Mouse (Mus musculus) heart, adult 2 months (tissue): ENCODE measurements around the gene Clip2. TPM values are rescaled to one million over a fixed set of nuclear protein-coding genes. Genes with fewer than 3 reads are reported as not detected.

Source experiments
- DNase-seq, 2 experiments: peaks; one replicate each; pipeline ENCODE4 v3.0.0; 2021
- H3K27ac ChIP-seq: fragments of 200-600 bp; 2 replicates; pipeline ENCODE4 v1.8.1; 2022
- H3K27me3 ChIP-seq: fragments of 200-500 bp; 2 replicates; pipeline ENCODE4 v1.6.1; 2012; ENCODE audit warnings: mild to moderate bottlenecking, low read length, inconsistent platforms, mixed read lengths; ENCODE audit not compliant: control insufficient read depth, insufficient read depth
- H3K36me3 ChIP-seq: fragments of 200-500 bp; 2 replicates; pipeline ENCODE4 v1.6.1; 2012; ENCODE audit warnings: low read length, inconsistent platforms; ENCODE audit not compliant: control insufficient read depth, insufficient read depth
- H3K4me1 ChIP-seq: fragments of 200-500 bp; 2 replicates; pipeline ENCODE4 v1.6.1; 2011; ENCODE audit warnings: low read length; ENCODE audit not compliant: control insufficient read depth, insufficient read depth
- H3K4me3 ChIP-seq: fragments of 200-600 bp; 2 replicates; pipeline ENCODE4 v1.8.1; 2022
- H3K79me2 ChIP-seq: fragments of 200-500 bp; replicated peaks from 2 replicates; pipeline ENCODE4 v1.6.1; 2012; ENCODE audit warnings: mild to moderate bottlenecking, inconsistent platforms, low read length, moderate library complexity, mixed read lengths; ENCODE audit not compliant: control insufficient read depth, insufficient read depth
- H3K9ac ChIP-seq: fragments of 200-500 bp; 2 replicates; pipeline ENCODE4 v1.6.1; 2012; ENCODE audit warnings: low read depth, mild to moderate bottlenecking, control low read depth, inconsistent platforms, low read length, mixed read lengths
- CTCF ChIP-seq: fragments of 200-600 bp; IDR thresholded peaks from 2 replicates; pipeline ENCODE4 v1.8.1; 2022; ENCODE audit warnings: antibody characterized with exemption, mild to moderate bottlenecking, moderate library complexity
- EP300 ChIP-seq: fragments of 200-500 bp; IDR thresholded peaks from 2 replicates; pipeline ENCODE4 v1.6.1; 2011; ENCODE audit warnings: low read depth, low read length, control low read depth; ENCODE audit not compliant: insufficient read depth
- POLR2A ChIP-seq: fragments of 200-500 bp; IDR thresholded peaks from 2 replicates; pipeline ENCODE4 v1.6.1; 2011; ENCODE audit warnings: mild to moderate bottlenecking, low read depth, low read length, control low read depth; ENCODE audit not compliant: insufficient read depth
- WGBS: fragments of 180-500 bp; shearing (Covaris S2); methylation state at CpG from one replicate; pipeline ENCODE4 v1.1.7; 2018; 5-methylcytosine and 5-hydroxymethylcytosine counted together
- intact Hi-C: fragments of 180-260 bp; cut with DNase I; formaldehyde crosslinking; loops from one replicate; pipeline ENCODE4 v1.15.1; 2025
- polyA plus RNA-seq: library from polyadenylated mRNA; depleted of rRNA; stranded (reverse); fragments of >200 nt; gene quantifications from 2 replicates; pipeline ENCODE4 v1.2.3, GENCODE M21; 2012
- total RNA-seq, 2 experiments: library from RNA; stranded (reverse); gene quantifications; 2 replicates each; pipeline ENCODE4 v1.2.3; 2021

The Clip2 gene
- total and polyA plus RNA-seq, 3 experiments = 6.2 to 8.0 (median 7.0) TPM

GRCm38 (mm10) chr5:134568964-134569491 lies 16.8 kb upstream of the Clip2 start:
- H3K27ac ChIP-seq = peak overlapping the region; percentile 46

GRCm38 (mm10) chr5:134568030-134568429 lies 15.8 kb upstream of the Clip2 start:
- H3K27ac ChIP-seq = no peak overlapping the region
- TF ChIP-seq EP300 (no peak), POLR2A (no peak), CTCF (no peak)
- intact Hi-C loops = no loop called here

More at GRCm38 (mm10) chr5:134568964-134569491, 16.8 kb upstream of the Clip2 start:
- intact Hi-C loops = no loop called here
- H3K36me3 ChIP-seq = no peaks in the 10 kb centered on the region
- H3K4me1 ChIP-seq = peaks cover 15% of the 10 kb centered on the region
- H3K4me3 ChIP-seq = no peak overlapping the region
- no peaks in the 10 kb centered on the region for H3K27me3 ChIP-seq
- TF ChIP-seq POLR2A (no peak), CTCF (no peak), EP300 (no peak)
- 27% methylated on average over 8 of the region's 8 CpGs for WGBS
- H3K79me2 ChIP-seq = no peaks in the 10 kb centered on the region
- DNase-seq = peak; percentile 43 to 52
- H3K9ac ChIP-seq = no peak overlapping the region

GRCm38 (mm10) chr5:134567445-134567844 lies 15.2 kb upstream of the Clip2 start:
- intact Hi-C loops = no loop called here
- no peaks in the 10 kb centered on the region for H3K27me3 ChIP-seq
- H3K36me3 ChIP-seq = no peaks in the 10 kb centered on the region
- no peak overlapping the region for H3K27ac ChIP-seq
- TF ChIP-seq EP300 (no peak), CTCF (no peak)
- DNase-seq = no peak
- H3K9ac ChIP-seq = no peak overlapping the region
- no peaks in the 10 kb centered on the region for H3K79me2 ChIP-seq
- H3K4me1 ChIP-seq = peaks cover 10% of the 10 kb centered on the region
- WGBS = 79% methylated on average over 4 of the region's 4 CpGs
- H3K4me3 ChIP-seq = no peak overlapping the region

More at GRCm38 (mm10) chr5:134568030-134568429, 15.8 kb upstream of the Clip2 start:
- H3K36me3 ChIP-seq = no peaks in the 10 kb centered on the region
- H3K4me3 ChIP-seq = no peak overlapping the region
- no peaks in the 10 kb centered on the region for H3K79me2 ChIP-seq
- DNase-seq = no peak
- H3K9ac ChIP-seq = no peak overlapping the region
- peaks cover 15% of the 10 kb centered on the region for H3K4me1 ChIP-seq
- WGBS = 87% methylated on average over 3 of the region's 3 CpGs
- H3K27me3 ChIP-seq = no peaks in the 10 kb centered on the region

- TF ChIP-seq POLR2A = no peak
- TF ChIP-seq CTCF = no peak
- TF ChIP-seq EP300 = no peak
- no peak overlapping the region for H3K4me3 ChIP-seq
- no peaks in the 10 kb centered on the region for H3K79me2 ChIP-seq
- no peaks in the 10 kb centered on the region for H3K27me3 ChIP-seq
- H3K27ac ChIP-seq = no peak overlapping the region
- 88% methylated on average over 6 of the region's 6 CpGs for WGBS
- H3K4me1 ChIP-seq = peaks cover 7% of the 10 kb centered on the region
- H3K9ac ChIP-seq = no peak overlapping the region
- no peaks in the 10 kb centered on the region for H3K36me3 ChIP-seq
- DNase-seq = no peak
- intact Hi-C loops = no loop called here
Measured at GRCm38 (mm10) chr5:134565696-134566095, 13.5 kb upstream of the Clip2 start.

- Histone ChIP-seq H3K79me2 (no peaks in the 10 kb centered on the region), H3K27ac (no peak overlapping the region), H3K4me1 (peaks cover 6% of the 10 kb centered on the region), H3K9ac (no peak overlapping the region), H3K4me3 (no peak overlapping the region), H3K27me3 (no peaks in the 10 kb centered on the region), H3K36me3 (no peaks in the 10 kb centered on the region)
- intact Hi-C loops = no loop called here
- no peak for DNase-seq
- TF ChIP-seq POLR2A = no peak
- TF ChIP-seq EP300 = no peak
- TF ChIP-seq CTCF = no peak
- 96% methylated on average over 2 of the region's 2 CpGs for WGBS
Measured at GRCm38 (mm10) chr5:134564272-134564671, 12.0 kb upstream of the Clip2 start.

- Histone ChIP-seq H3K79me2 (no peaks in the 10 kb centered on the region), H3K4me1 (peaks cover 2% of the 10 kb centered on the region; the same call in 1 of the 2 replicates), H3K36me3 (no peaks in the 10 kb centered on the region), H3K27ac (no peak overlapping the region), H3K27me3 (no peaks in the 10 kb centered on the region), H3K4me3 (no peak overlapping the region), H3K9ac (no peak overlapping the region)
- TF ChIP-seq CTCF = no peak
- no peak for TF ChIP-seq EP300
- TF ChIP-seq POLR2A = no peak
- 79% methylated on average over 16 of the region's 16 CpGs for WGBS
- intact Hi-C loops = no loop called here
- DNase-seq = no peak
Measured at GRCm38 (mm10) chr5:134560450-134561171, 8.4 kb upstream of the Clip2 start.
